In the genomic region with DNA sequence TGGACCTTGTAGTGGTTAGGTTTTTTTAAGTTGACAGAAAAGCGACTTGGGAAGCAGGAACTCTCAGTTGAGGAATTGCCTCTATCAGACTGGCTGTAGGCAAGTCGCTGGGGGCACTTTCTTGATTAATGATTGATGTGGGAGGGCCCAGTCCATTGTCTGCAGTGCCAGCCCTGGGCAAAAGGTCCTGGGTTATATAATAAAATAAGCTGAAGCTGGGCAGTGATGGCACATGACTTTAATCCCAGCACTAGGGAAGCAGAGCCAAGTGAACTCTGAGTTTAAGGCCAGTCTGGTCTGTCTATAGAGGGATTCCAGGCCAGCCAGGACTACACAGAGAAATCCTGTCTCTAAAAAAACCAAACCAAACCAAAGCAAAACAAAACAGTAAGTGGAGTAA, we compare ENCODE assay signal across 31 mouse cellular contexts. TPM values are rescaled to one million over a fixed set of nuclear protein-coding genes. Genes with fewer than 3 reads are reported as not detected.
DNase-seq lines count a peak whose midpoint lies in the region; ATAC-seq and TF ChIP-seq lines count a peak whose summit lies in the region.
"Had no signal": no experiment of that assay in that cellular context is flagged by ENCODE, and none has a peak within 500 bp of the region (broad histone marks: within the 10 kb centered on the region; RNA-seq: fewer than 3 reads in every experiment).

No protein-coding gene starts in this region.

- no peaks in the 10 kb centered on the region for H3K9me3 ChIP-seq in intestine, postnatal 0 days (ENCODE audit: control insufficient read depth)
- H3K9me3 ChIP-seq in intestine, embryonic 16.5 days (ENCODE audit: control insufficient read depth, low read length), result no peaks in the 10 kb centered on the region
- H3K9me3 ChIP-seq in limb, embryonic 10.5 days (replicated peaks), result no peaks in the 10 kb centered on the region
- H3K9me3 ChIP-seq: forebrain, embryonic 15.5 days; heart, embryonic 10.5 days; heart, embryonic 15.5 days; hindbrain, embryonic 12.5 days; limb, embryonic 15.5 days; midbrain, embryonic 15.5 days; neural tube, embryonic 15.5 days had no signal

- H3K4me1 ChIP-seq in intestine, postnatal 0 days (replicated peaks; ENCODE audit: control insufficient read depth, insufficient read depth, low read length), result no peaks in the 10 kb centered on the region; the same call in 1 of the 2 replicates
- H3K4me1 ChIP-seq in intestine, embryonic 16.5 days (ENCODE audit: control insufficient read depth, insufficient read depth, low read length), result no peaks in the 10 kb centered on the region
- H3K4me1 ChIP-seq in limb, embryonic 10.5 days, result peaks cover 14% of the 10 kb centered on the region
- H3K4me1 ChIP-seq: heart, embryonic 10.5 days; heart, embryonic 15.5 days; hindbrain, embryonic 12.5 days had no signal

- no peaks in the 10 kb centered on the region for H3K36me3 ChIP-seq in intestine, postnatal 0 days (ENCODE audit: control insufficient read depth, insufficient read depth)
- H3K36me3 ChIP-seq in intestine, embryonic 16.5 days (ENCODE audit: control insufficient read depth, insufficient read depth, low read length), result no peaks in the 10 kb centered on the region
- no peaks in the 10 kb centered on the region for H3K36me3 ChIP-seq in limb, embryonic 10.5 days
- H3K36me3 ChIP-seq: forebrain, embryonic 10.5 days; forebrain, embryonic 15.5 days; G1E; heart, embryonic 10.5 days; heart, embryonic 15.5 days; hindbrain, embryonic 12.5 days; limb, embryonic 15.5 days; liver, embryonic 15.5 days; midbrain, embryonic 15.5 days; neural tube, embryonic 15.5 days had no signal

- TF ChIP-seq CTCF in intestine, postnatal 0 days (IDR thresholded peaks at IDR 0.05; ENCODE audit: low read depth), result no peak

- no peak overlapping the region for H3K27ac ChIP-seq in intestine, postnatal 0 days (ENCODE audit: low read depth, low read length)
- H3K27ac ChIP-seq in intestine, embryonic 16.5 days (ENCODE audit: low read length), result no peak overlapping the region
- H3K27ac ChIP-seq in limb, embryonic 10.5 days, result peak overlapping the region; percentile 28; the same call in 1 of the 2 replicates
- H3K27ac ChIP-seq: forebrain, embryonic 10.5 days; forebrain, embryonic 15.5 days; heart, embryonic 10.5 days; heart, embryonic 15.5 days; hindbrain, embryonic 12.5 days; limb, embryonic 15.5 days; liver, embryonic 15.5 days; midbrain, embryonic 15.5 days; neural tube, embryonic 15.5 days had no signal

- peak; percentile 25 for DNase-seq in adipocyte (ENCODE audit: low spot score)
- DNase-seq in kidney, adult 9 months, result peak; percentile 93
- DNase-seq in limb, embryonic 10.5 days (ENCODE audit: low spot score), result peak; percentile 29
- DNase-seq in cerebellum, adult 11-12 months, result no peak
- DNase-seq in left cerebral cortex, adult 9 months (ENCODE audit: low spot score in 2 of 2), result no peak
- DNase-seq: adrenal gland, postnatal 10 days; cerebellum, adult 11 months; cerebellum, postnatal 14 days; gastrocnemius, postnatal 25 days; left cerebral cortex, postnatal 4 days; lung, postnatal 14 days; right cerebral cortex, postnatal 25 days; spleen, adult 18-20 months; thymus, postnatal 14 days had no signal

- ATAC-seq in intestine, postnatal 0 days, result peak; percentile 59
- ATAC-seq in intestine, embryonic 16.5 days, result no peak
- ATAC-seq: forebrain, embryonic 15.5 days; midbrain, embryonic 15.5 days had no signal

- WGBS in intestine, postnatal 0 days, result 36% methylated on average over 2 of the region's 2 CpGs
- WGBS in intestine, embryonic 16.5 days, result 50% methylated on average over 2 of the region's 2 CpGs
- WGBS in limb, embryonic 10.5 days, result 60% methylated on average over 2 of the region's 2 CpGs

- H3K27me3 ChIP-seq in intestine, postnatal 0 days (replicated peaks; ENCODE audit: control insufficient read depth, insufficient read depth, low read length), result no peaks in the 10 kb centered on the region
- no peaks in the 10 kb centered on the region for H3K27me3 ChIP-seq in intestine, embryonic 16.5 days (replicated peaks; ENCODE audit: control insufficient read depth, insufficient read depth, low read length)
- no peaks in the 10 kb centered on the region for H3K27me3 ChIP-seq in limb, embryonic 10.5 days (ENCODE audit: low read depth, poor library complexity, severe bottlenecking)
- H3K27me3 ChIP-seq: forebrain, embryonic 15.5 days; heart, embryonic 15.5 days; limb, embryonic 15.5 days; liver, embryonic 15.5 days; midbrain, embryonic 15.5 days; neural tube, embryonic 15.5 days had no signal

- H3K4me3 ChIP-seq in intestine, postnatal 0 days (ENCODE audit: low read depth, low read length), result no peak overlapping the region
- H3K4me3 ChIP-seq in intestine, embryonic 16.5 days (ENCODE audit: low read length), result no peak overlapping the region
- H3K4me3 ChIP-seq in limb, embryonic 10.5 days, result 0 out of 2 replicates have a peak overlapping the region, but pooled peaks have one; percentile 9
- H3K4me3 ChIP-seq: forebrain, embryonic 10.5 days; forebrain, embryonic 15.5 days; heart, embryonic 10.5 days; heart, embryonic 15.5 days; hindbrain, embryonic 12.5 days; limb, embryonic 15.5 days; liver, embryonic 15.5 days; midbrain, embryonic 15.5 days; neural tube, embryonic 15.5 days had no signal

- no peak overlapping the region for H3K9ac ChIP-seq in intestine, postnatal 0 days (ENCODE audit: low read depth, low read length)
- no peak overlapping the region for H3K9ac ChIP-seq in intestine, embryonic 16.5 days (ENCODE audit: low read depth, low read length)
- H3K9ac ChIP-seq: forebrain, embryonic 15.5 days; heart, embryonic 15.5 days; hindbrain, embryonic 12.5 days; limb, embryonic 15.5 days; liver, embryonic 15.5 days; lung, embryonic 14.5 days; midbrain, embryonic 15.5 days; neural tube, embryonic 15.5 days had no signal

- no peak overlapping the region for H3K4me2 ChIP-seq in intestine, postnatal 0 days (replicated peaks; ENCODE audit: low read depth)
- H3K4me2 ChIP-seq in intestine, embryonic 16.5 days (ENCODE audit: low read depth, low read length), result no peak overlapping the region
- H3K4me2 ChIP-seq: forebrain, embryonic 15.5 days; heart, embryonic 15.5 days; hindbrain, embryonic 12.5 days; limb, embryonic 15.5 days; liver, embryonic 15.5 days; lung, embryonic 14.5 days; midbrain, embryonic 15.5 days; neural tube, embryonic 15.5 days had no signal

RNA-seq across cellular contexts. Expression of a gene that starts 55.8 kb away (rescaled TPM):
- polyA plus RNA-seq in intestine, postnatal 0 days (2015; fragmentation: Nextera tagmentation; extraction: Ambion mirVana), result not detected in 2 replicates
- polyA plus RNA-seq in intestine, embryonic 16.5 days (2015; fragmentation: Nextera tagmentation; extraction: Ambion mirVana), result not detected in 2 replicates
- not detected in 2 replicates for polyA plus RNA-seq in limb, embryonic 10.5 days (2016; fragmentation: Nextera tagmentation; extraction: Ambion mirVana)
- polyA plus RNA-seq: embryonic facial prominence, embryonic 11.5 days; forebrain, embryonic 10.5 days; forebrain, embryonic 15.5 days; frontal cortex, adult 2 months; G1E; heart, embryonic 10.5 days; heart, embryonic 15.5 days; hindbrain, embryonic 12.5 days; limb, embryonic 15.5 days; liver, embryonic 15.5 days; lung, embryonic 14.5 days; midbrain, embryonic 15.5 days; neural tube, embryonic 15.5 days; stomach, embryonic 16.5 days; urinary bladder, adult 2 months had no signal

RNA-seq across cellular contexts. Expression of a gene that starts 57.5 kb away (rescaled TPM):
- 51.1 and 53.2 TPM in 2 replicates for polyA plus RNA-seq in intestine, postnatal 0 days (2015; fragmentation: Nextera tagmentation; extraction: Ambion mirVana)
- polyA plus RNA-seq in intestine, embryonic 16.5 days (2015; fragmentation: Nextera tagmentation; extraction: Ambion mirVana), result 119 and 122 TPM in 2 replicates
- polyA plus RNA-seq in limb, embryonic 10.5 days (2016; fragmentation: Nextera tagmentation; extraction: Ambion mirVana), result 200 and 218 TPM in 2 replicates

Comparison
In these comparisons a context has a peak if more than half of its experiments do, and no peak if none do; other contexts are left out.
1. DNase-seq: peak in adipocyte (single experiment), kidney, adult 9 months (single experiment) and limb, embryonic 10.5 days (single experiment); none in cerebellum, adult 11-12 months (single experiment) and left cerebral cortex, adult 9 months (0 of 2).